Mouse (Mus musculus): ENCODE measurements around the gene Scrt2.

Gene Scrt2

DNA sequence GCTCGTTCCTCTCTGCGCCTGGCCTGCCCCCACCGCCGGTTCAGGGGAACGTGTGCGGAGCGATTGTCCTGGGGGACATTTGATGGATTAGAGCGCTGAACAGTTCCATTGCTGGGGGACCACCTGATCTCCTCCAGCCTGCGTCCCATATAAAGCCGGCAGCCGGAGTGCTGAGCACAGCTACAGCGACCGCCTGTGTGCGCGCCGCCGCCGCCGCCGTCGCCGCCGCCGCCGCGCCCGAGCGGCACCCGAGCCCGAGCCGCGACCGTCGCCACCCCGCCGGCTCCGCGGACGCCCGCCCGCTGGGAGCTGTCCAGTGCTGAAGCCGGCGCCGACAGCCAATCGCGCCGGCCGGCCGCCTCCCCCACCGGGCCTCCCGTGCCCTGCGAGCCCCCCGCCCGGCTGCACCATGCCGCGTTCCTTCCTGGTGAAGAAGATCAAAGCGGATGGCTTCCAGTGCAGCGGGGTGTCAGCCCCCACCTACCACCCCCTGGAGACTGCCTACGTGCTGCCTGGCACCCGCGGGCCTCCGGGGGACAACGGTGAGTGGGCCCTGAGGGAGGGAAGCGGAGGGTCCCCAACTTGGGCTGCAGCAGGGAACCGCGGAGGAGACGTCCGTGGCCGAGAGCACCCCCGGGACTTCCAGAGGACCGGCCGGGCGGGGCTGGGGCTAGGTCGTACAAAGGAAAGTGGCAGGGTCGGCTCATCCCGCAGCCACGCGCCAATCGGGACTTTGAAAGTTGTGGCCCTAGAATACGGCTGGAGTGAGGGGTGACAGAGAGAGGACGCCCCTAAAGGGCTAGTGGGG lies 516 bp downstream of the Scrt2 start:
- DNase-seq (ENCODE audit: low spot score) = peak; percentile 32

DNA sequence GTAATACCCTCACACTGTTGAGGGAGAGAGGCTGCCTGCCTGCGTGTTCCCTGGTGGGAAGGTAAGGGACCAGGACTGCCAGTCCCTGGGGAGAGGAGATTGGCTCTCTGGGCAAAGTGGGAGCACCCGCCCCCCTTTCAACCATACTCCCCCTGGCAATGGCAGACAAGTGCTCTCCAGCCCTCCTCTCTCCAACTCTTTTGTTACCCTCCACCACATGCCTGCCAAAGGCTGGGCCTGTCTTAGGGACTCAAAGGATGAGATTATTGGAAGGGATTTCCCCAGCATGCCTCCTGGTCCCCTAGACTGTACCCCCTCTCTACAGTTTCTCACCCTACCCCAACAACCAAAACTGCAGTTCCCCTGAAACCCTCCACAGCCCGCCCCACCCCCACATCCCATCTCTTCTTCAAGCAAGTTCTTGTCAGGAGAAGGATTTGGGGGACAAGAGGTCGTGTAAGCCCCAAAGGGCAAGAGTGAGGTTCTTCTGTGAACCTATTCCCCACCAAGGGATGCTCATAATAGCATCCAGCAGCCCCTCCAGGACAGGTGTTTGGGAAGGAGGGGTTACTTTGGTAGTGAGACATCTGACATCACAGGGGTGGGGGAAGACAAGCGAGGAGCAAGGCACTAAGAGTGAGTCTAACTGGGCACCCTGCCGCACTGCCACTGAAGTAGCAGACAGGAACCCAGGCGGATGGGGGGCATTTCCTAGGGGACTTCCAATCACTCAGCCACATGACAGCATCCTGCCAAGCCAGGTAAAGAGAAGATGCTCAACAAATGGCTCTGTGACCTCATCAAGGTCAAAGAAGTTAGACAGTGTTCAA lies 1.3 kb downstream of the Scrt2 start:
- no peak for DNase-seq (ENCODE audit: low spot score)

DNA sequence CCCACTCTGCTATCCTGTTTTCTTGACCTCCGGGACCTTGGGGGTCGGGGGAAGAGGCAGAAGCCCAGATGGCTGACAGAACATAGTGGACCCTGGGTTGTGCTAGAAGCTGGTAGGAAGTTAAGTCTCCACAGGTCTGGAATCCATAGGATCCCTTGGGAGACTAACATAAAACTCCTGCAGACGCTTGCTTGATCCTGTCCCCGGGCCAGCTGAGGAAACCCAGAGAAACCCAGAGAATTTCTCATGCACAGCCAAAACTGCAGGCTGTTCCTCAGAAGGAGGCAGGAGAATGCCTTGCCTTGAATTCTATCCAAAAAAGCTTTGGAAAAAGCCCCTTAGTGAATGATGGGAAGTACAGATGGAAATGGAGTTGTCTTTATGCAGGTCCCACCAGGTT lies 2.1 kb downstream of the Scrt2 start:
- no peak for DNase-seq (ENCODE audit: low spot score)

DNA sequence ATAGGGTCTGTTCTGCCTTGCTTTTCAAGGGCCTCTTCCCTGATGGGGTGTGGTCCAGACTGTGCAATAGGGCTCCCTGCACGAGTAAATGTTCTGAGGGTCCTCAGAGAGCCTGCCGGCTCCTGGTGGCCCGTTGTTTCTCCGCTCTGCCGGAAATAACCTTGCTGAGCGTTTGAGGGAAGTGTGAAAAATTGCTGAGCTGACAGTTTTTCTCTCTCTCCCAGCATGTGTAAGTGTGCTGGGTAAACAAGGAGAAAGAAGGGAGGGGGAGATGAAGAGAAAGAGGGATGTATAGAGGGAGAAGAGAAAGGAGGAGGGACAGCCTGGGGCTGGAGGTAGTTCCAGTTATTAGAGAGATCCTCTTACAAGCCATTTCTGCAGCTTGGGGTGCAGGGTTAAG lies 3.0 kb downstream of the Scrt2 start:
- DNase-seq (ENCODE audit: low spot score) = no peak

DNA sequence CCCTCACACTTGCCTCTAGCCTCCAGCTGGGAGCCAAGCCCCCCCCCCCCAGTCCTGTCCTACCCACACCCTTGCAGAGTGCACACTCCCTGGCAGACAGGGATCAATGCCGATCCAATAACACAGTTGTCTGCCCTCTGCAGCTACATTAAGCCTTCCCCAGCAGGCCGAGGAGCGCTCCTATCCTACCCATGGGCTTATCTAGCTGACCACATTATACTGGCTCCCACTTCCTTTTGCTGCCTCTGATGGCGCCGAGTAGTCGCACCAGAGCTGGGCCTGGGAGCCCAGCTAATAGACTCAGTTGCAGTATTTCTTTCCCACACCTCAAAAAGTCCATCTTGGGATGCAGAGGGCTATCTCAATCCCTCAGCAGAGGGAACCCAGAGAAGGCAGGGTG lies 4.1 kb downstream of the Scrt2 start:
- no peak for DNase-seq (ENCODE audit: low spot score)

DNA sequence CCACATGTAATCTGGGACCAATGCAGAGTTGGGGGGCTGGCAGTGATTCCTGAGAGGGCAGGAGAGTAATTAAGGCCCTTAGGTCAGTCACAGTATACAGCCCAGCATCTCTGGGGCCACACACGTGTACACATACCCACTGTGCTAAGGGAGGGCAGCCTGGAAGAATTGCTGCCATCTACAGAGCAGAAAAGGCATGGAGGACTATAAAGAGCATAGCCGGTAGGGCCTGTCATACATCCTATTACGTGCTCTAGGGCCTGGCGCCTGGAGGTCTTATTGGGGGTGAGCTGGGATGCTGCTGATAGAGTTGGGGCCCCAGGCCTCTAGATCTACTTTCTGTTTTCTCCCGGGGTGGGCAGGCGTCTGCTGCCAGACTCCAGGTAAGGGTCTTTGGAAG lies 5.1 kb downstream of the Scrt2 start:
- DNase-seq (ENCODE audit: low spot score) = no peak

DNA sequence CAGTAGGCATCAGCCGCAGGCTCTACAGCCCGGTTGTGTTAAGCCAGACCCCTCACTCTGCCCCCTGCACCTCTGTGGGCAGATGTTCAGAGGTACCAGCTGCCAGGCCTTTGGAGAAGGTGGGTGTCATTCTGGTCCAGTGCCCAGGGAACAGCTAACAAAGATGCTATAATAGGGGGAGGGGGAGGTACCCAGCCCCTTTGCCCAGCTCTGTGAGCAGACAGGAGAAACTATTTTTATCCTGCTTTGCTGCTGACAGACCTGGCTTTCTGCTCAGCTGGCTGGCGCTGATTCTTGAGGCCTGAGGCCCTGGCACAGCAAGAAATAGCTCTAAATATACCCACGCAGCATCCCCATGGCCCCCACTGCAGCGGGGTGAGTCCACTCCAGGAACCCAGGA lies 5.8 kb downstream of the Scrt2 start:
- DNase-seq (ENCODE audit: low spot score) = no peak

DNA sequence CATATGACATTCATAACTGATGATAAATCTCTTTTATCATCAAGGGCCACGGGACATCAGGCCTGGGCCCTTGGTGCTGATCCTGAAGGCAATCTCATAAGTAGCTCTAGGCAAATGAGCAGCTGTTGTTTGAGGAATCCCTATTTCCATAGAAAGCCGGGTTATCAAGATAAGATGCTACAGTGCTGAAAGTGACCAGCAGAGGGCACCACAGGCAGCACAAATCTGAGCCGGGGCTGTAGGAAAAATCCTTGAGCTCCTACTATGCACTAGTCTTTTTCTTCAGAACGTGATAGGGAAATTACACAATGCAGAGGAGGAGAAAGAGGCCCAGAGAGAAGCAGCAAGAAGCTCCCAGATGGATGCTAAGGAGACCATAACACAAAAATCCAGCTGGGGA lies 7.7 kb downstream of the Scrt2 start:
- DNase-seq (ENCODE audit: low spot score) = peak; percentile 22

DNA sequence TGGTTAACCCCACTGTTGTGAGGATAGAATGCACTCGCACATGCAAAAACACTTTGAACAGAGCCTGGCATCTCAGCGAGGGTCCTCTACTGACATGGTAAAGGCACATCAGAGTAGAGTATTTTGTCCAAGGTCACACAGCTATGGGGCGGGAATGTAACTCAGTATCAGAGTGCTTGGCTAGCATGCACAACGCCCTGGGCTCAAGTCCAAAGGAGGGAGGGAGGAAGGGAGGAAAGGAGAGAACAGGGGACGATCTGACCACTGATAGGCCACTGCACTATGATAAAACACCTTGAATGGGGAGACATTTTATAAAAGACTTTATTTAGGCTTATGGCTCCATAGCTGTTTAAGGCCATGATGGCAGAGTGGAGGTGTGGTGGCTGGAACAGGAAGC lies 8.3 kb downstream of the Scrt2 start:
- no peak for DNase-seq (ENCODE audit: low spot score)

DNA sequence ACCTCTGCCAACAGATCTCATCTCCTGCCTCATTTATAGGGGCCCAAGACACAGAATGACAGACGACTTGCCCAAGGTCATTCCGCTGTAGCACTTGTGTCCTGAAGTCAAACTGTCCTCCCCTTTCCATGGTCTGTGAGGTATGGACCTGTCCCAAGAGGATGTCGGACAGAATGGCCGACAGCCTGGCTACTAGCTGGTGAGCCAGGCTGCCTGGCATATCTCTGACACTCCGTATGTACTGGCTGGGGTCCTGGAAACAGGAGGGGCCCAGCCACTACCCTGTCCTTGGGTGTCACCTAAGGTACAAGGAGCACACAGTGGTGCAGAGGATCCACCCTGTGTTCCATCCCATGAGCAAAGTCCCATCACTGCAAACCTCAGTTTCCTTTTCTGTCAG lies 9.2 kb downstream of the Scrt2 start:
- no peak for DNase-seq (ENCODE audit: low spot score)

DNA sequence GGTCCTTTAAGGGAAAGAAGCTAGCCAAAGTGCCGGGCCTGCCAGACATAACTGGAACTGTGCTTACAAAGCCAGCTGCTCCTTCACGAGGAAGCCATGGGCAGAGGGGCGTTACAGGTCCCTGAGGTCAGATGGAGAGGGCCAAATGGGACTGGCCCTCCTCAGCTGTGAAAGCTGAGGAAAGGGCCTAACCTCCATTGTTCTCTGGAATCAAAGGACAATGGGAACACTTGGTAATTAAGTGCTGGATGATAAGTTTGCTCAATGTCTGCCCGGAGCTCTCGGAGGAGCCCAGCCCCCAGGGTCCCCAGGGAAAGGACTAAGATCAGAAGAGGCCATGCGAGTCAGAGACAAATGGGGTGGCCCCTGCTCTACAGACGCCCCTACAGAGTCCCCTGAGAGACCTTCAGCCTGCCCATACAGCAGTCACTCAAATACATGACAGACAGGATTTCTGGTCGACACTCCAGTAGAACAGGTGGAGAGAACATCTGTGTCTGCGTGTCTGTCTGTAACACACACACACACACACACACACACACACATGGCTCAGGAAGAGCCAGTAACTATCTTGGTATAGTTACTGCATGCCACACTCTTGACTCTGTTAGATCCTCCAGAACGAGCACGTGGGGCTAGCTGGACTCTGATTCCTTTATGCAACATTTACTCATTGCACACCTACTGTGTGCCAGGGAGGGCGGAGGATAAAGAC lies 10.2 kb downstream of the Scrt2 start:
- no peak for DNase-seq (ENCODE audit: low spot score)

DNA sequence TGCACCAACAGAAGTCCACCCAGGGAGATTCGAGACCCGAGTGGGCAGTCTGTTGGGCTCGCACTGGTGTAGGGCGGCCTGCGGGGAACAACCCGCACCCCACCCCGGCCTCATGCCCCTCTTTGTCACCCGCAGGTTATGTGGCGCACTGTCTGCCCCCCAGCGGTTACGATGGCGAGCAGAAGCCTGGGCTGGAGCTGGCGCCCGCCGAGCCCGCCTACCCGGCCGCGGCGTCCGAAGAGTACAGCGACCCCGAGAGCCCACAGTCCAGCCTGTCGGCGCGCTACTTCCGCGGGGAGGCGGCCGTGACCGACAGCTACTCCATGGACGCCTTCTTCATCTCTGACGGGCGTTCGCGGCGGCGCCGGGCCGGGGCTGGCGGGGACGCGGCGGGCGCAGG lies 11.6 kb downstream of the Scrt2 start:
- DNase-seq (ENCODE audit: low spot score) = no peak

DNA sequence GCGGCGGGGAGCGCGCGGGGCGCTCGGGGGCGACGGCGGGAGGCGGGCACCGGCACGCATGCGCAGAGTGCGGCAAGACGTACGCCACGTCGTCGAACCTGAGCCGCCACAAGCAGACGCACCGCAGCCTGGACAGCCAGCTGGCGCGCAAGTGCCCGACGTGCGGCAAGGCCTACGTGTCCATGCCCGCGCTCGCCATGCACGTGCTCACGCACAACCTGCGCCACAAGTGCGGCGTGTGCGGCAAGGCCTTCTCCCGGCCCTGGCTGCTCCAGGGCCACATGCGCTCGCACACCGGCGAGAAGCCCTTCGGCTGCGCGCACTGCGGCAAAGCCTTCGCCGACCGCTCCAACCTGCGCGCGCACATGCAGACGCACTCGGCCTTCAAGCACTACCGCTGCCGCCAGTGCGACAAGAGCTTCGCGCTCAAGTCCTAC lies 12.0 kb downstream of the Scrt2 start:
- no peak for DNase-seq (ENCODE audit: low spot score)

DNA sequence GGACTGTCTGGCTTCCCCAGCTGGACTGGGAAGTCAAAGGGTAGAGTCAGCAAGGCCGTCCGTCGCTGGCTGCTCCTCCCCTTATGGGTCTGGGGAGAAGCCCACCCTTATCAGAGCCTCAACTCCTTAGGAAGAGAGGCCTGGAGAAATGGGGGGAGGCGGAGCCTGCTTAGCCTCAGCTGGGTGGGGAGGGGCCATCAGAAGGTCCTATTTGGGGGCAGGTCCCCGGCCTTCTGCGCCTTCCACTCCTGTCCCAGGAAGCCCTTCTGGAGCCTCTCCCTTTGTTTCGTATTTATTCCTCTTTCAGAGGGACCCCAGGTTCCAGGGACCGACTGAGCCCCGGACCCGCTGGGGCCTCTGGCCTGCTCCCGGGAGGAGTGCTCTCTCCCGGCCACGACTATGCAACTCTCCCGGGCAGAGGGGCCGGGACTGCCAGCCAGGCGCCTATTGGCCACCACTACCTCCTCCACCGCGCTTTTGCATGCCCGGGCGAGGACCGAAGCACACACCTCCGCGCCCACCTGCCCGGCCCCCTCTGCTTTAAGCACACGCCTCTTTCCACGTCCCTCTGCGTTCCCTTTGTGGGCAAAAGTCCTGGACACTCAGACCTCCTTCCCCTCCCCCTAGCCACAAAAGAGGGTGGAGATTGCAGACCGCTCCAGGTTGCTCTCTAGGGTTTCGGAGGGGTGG lies 13.7 kb downstream of the Scrt2 start:
- DNase-seq (ENCODE audit: low spot score) = no peak

DNA sequence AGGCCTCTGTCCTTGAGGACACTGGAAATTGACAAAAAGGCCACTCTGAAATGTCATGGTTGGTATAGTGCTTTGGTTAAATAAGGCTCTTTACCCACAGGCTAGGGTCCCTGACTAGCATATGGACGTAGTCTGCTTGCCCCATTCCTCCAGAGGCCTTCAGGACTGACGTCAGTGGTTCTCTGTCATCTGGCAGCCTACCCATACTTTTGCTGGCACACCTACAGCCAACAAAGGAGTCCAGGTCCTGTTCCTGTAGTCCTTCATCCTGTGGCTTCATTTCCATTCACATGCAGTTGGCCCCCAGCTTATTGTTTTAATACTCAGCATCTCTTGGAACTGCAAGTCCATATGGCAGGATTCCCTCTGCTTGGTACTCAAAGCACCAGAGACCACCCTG lies 15.6 kb downstream of the Scrt2 start:
- DNase-seq (ENCODE audit: low spot score) = no peak

DNA sequence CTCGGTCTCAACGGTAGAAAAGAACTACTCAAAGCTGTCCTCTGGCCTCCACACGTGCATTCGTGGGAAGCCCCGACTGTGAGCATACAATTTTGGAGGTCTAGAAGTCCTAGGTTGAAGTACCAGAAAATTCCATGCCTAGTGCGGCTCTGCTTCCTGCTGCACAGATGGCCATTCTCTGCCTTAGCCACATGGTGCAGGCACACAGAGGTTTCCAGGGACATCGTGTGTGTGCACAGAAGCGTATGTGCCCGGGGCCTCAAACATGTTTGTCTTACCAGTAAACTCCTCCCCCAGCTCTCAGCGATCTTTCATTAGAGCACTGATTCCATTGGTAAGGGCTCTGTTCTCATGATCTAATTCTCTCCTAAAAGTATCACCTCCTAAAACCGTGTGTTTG lies 16.6 kb downstream of the Scrt2 start:
- DNase-seq (ENCODE audit: low spot score) = no peak

DNA sequence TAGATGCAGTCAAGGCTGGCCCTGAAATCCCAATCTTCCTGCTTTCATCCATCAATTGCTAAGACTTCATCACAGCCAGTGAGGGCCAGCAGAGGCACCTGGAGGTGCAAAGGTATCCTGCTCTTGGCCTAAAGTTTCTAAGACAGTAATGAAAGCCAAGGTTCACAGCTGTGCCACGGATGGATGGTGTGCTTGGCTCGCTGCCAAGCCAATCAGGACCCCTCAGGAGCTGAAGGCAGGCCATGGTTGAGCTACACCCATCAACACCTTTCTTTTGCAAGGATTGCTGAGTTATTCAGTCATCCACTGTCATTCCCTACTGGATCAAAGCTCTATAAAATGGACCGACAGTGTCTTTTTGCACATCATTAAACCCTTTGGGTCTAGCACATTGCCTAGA lies 18.2 kb downstream of the Scrt2 start:
- DNase-seq (ENCODE audit: low spot score) = no peak

DNA sequence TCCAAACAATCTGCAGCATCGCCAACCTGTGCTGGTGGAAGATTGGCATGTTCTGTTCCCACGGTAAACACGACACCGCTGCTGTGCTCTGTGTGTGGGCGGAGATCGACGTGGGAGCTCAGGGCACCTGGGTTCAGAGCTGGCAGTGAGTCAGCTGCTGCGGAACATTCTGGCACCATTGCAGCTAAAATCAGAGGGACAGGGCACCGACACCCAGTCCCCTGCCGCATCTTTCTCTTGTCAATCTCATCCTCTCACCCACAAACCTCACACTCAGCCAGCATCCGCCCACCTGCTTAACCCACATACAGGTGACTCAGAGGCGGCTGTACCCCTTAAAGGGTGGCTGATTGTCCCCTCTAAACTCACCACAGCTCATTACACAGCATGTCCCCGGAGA lies 20.4 kb downstream of the Scrt2 start:
- no peak for DNase-seq (ENCODE audit: low spot score)

DNA sequence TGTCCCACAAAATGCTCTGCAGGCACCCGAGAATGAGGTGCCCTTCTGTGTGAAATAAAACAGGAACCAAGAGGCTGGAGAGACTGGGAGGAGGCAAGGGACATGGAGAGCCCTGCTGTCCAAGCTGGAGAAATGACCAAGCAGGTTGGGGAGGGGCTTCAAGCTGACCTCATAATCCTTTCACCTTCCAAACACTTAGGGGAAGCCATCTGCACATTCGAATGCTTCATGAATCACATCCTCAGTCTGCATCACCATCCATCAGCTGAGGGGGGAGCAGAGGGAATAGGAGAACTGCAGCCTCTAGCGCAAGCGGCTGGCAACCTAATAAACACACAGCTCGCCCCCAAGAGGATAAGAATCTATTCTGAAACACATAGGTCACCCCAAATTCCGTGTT lies 21.0 kb downstream of the Scrt2 start:
- no peak for DNase-seq (ENCODE audit: low spot score)

DNA sequence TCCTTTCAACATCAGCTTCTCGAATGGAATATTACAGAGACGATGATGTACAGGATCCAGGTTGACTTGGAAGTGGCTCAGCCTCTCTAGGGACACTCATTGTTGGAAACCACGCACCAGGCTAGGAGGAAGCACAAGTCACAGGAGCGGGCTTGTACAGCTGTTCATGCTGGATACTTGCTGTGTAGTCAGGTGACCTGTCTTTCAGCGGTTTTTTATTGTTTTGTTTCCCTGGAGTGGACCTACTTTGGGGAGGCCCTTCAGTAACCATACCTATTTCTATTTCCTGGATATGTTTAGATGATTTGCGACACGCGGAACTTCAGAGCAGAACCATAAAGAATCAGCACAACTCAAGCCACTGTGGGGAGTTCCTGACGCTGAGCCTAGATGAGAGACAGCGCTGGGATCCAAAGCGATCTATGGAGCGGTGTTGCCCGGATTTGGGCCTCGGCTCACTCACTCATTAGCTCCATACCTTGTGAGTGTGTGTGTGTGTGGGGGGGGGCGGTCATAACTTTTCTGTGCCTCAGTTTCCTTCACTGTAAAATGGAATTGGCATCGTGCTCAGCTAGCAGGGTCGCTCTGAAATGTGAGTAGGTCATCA lies 23.5 kb downstream of the Scrt2 start:
- no peak for DNase-seq (ENCODE audit: low spot score)

DNA sequence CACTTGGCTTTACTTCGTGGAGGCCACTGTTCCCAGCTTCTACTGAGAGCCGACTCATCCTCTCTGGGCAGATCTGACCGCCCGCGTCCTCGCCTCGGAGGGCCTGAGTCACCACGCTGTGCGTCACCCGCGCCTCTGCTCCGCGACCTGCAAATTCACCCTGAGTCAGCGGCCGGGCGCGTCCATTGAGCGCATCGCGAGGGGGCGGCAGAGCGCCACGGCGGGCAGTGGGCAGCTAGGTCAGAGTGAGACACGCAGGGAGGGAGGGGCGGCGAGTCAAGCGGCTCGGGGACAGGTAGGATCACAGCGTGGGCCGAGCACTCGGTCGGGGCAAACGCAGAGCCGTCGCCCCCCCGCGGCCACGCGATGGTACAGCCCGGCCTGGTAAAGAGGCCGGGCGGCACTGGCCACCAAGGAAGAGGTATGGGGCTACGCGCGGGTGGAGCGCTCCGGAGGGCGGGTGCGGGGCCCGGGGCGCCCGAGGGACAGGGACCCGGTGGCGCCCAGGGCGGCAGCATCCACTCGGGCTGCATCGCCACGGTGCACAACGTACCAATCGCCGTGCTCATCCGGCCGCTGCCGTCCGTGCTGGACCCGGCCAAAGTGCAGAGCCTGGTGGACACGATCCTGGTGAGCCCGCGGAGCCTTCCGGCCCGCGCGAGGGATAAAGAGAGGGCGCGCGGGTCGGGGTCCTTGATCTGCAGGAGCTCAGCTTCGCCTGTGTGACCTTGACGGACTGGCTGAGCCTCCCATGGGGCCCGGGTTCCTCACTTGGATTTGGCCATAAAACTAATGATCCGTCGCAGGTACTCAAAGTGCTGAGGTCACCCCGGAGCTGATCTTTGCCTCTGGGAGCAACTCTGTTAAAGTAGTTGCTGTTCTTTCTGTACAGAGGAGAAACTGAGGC lies 24.2 kb downstream of the Scrt2 start, which contains the start of gene Srxn1:
TSS of gene Srxn1 (plus strand) at position 199 of the 907 bp plus-strand sequence.
- DNase-seq (ENCODE audit: low spot score) = peak; percentile 80

Data from spleen, adult 12 weeks (tissue).